Mouse (Mus musculus) hindbrain, embryonic 14.5 days (tissue): Measurements from ENCODE around the gene Rfwd3. TPM values are rescaled to one million over a fixed set of nuclear protein-coding genes. Genes with fewer than 3 reads are reported as not detected.
A peak's percentile ranks its signal among the peaks of the same experiment; 100 is the strongest.
"Not testable (repeated sequence)": the region's sequence is repeated elsewhere in the genome, so short reads cannot be mapped to it uniquely, and the experiment has no call there.

Source experiments
- ATAC-seq: fragments of 200-750 bp; cut with Nextera tagmentation; 2 replicates; pipeline ENCODE4 v1.8.0; 2017; ENCODE audit warnings: moderate number of reproducible peaks, mild to moderate bottlenecking, moderate TSS enrichment, moderate library complexity; ENCODE audit not compliant: low FRiP score
- DNase-seq: peaks from one replicate; pipeline ENCODE4 v3.0.0-alpha.2; 2015; ENCODE audit warnings: low spot score
- H3K27ac ChIP-seq: fragments of 300-500 bp; sonication (generic); 2 replicates; pipeline ENCODE4 v1.5.1; 2014; ENCODE audit warnings: mild to moderate bottlenecking, moderate library complexity
- H3K27me3 ChIP-seq: fragments of 300-500 bp; sonication (generic); 2 replicates; pipeline ENCODE4 v1.6.1; 2014; ENCODE audit warnings: mild to moderate bottlenecking, low read length, mixed read lengths; ENCODE audit not compliant: control insufficient read depth, insufficient read depth
- H3K36me3 ChIP-seq: fragments of 300-500 bp; sonication (generic); replicated peaks from 2 replicates; pipeline ENCODE4 v1.6.1; 2014; ENCODE audit not compliant: control insufficient read depth, insufficient read depth
- H3K4me1 ChIP-seq: fragments of 300-500 bp; sonication (generic); replicated peaks from 2 replicates; pipeline ENCODE4 v1.6.1; 2014; ENCODE audit warnings: antibody characterized with exemption, low read length, mixed read lengths; ENCODE audit not compliant: control insufficient read depth, insufficient read depth
- H3K4me2 ChIP-seq: fragments of 300-500 bp; sonication (generic); replicated peaks from 2 replicates; pipeline ENCODE4 v1.6.1; 2014; ENCODE audit warnings: mild to moderate bottlenecking, moderate library complexity
- H3K4me3 ChIP-seq: fragments of 300-500 bp; sonication (generic); replicated peaks from 2 replicates; pipeline ENCODE4 v1.5.1; 2014; ENCODE audit warnings: mild to moderate bottlenecking, low read length
- H3K9ac ChIP-seq: fragments of 300-500 bp; sonication (generic); 2 replicates; pipeline ENCODE4 v1.6.1; 2014
- H3K9me3 ChIP-seq: fragments of 300-500 bp; sonication (generic); 2 replicates; pipeline ENCODE4 v1.6.1; 2016; ENCODE audit warnings: low read length; ENCODE audit not compliant: control insufficient read depth
- WGBS: fragments of 180-500 bp; shearing (Covaris S2); extraction: QIAGEN DNeasy Blood & Tissue Kit; methylation state at CpG from one replicate; pipeline ENCODE4 v1.1.7; 2014; 5-methylcytosine and 5-hydroxymethylcytosine counted together
- polyA plus RNA-seq: library from polyadenylated mRNA; unstranded; fragments of >200 nt; fragmentation: Nextera tagmentation; extraction: Ambion mirVana; gene quantifications from 2 replicates; pipeline ENCODE4 v1.2.1, GENCODE M21; 2014

Gene Rfwd3
- polyA plus RNA-seq, 1 experiment from 2014 or later, result 24.9 TPM

DNA sequence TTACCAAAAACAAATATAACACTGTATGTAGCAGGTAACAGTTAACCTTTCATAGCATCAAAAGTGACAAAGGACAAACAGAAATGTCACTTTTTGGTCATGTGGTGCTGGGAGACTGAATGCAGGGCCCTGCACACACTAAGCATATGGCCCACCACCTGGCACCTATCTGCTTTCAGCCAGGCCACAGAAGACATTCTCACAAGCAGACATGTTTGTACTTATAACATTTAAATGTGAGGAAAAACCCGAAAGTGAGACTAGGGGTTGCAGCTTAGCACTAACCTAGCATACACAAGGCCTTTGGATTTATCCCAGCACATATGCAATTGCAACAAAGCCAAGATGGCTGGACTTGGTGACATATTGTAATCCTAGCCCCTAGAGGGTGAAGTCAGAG lies 2.0 kb downstream of the Rfwd3 start:
- H3K4me1 ChIP-seq, result peaks cover 5% of the 10 kb centered on the region; the same call in 1 of the 2 replicates
- H3K36me3 ChIP-seq, result peaks cover 36% of the 10 kb centered on the region
- no peaks in the 10 kb centered on the region for H3K9me3 ChIP-seq
- WGBS, result 88% methylated on average over 1 of the region's 1 CpGs
- H3K4me2 ChIP-seq, result no peak overlapping the region
- H3K27me3 ChIP-seq, result no peaks in the 10 kb centered on the region
- ATAC-seq (no peak), DNase-seq (no peak)
- H3K4me3 ChIP-seq, result no peak overlapping the region
- peak overlapping the region; percentile 10; the same call in 1 of the 2 replicates for H3K9ac ChIP-seq
- H3K27ac ChIP-seq, result no peak overlapping the region

DNA sequence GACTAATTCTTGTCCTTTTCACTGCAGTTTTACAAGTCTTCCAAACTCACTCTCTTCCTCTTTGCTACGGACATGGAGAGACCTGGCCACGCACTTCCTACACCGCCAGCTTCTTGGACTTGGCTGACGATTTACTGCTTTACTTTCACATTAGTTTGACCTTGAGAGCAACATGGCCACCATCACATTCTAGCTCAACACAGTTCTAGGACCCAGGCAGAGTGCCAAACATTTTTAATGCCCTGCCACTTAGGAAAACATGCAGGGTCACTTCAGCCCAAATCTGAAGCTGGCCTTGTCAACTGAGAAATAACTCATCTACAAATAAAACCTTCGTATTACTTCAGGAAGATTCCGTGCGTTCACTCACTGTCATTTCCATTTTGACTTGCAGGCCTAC lies 8.3 kb downstream of the Rfwd3 start:
- WGBS, result 96% methylated on average over 7 of the region's 7 CpGs
- H3K9ac ChIP-seq, result no peak overlapping the region

DNA sequence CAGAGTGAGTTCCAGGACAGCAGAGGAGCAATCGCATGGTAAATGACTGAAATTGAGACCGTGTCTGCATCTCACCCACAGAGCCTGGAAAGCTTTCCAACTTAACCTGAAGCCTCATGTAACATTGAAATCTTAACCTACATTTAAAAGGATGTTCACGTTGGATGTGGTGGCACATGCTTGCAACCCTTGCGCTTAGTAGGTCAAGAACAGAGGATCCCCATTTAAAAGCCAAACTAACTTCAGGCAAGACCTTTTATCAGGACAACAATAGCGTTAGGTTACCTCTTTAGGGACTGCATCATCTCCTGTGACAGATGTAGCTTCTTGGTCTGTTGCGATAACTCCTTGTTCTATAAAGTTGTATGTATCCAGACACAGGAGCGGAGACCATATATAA lies 9.4 kb downstream of the Rfwd3 start:
- DNase-seq (no peak), ATAC-seq (no peak)
- H3K27ac ChIP-seq, result no peak overlapping the region
- no peaks in the 10 kb centered on the region for H3K4me1 ChIP-seq
- no peak overlapping the region for H3K9ac ChIP-seq
- H3K4me3 ChIP-seq, result no peak overlapping the region
- H3K9me3 ChIP-seq, result no peaks in the 10 kb centered on the region
- H3K4me2 ChIP-seq, result no peak overlapping the region
- WGBS, result 95% methylated on average over 7 of the region's 7 CpGs
- H3K36me3 ChIP-seq, result peaks cover 96% of the 10 kb centered on the region
- H3K27me3 ChIP-seq, result no peaks in the 10 kb centered on the region

More for the DNA sequence above, 8.3 kb downstream of the Rfwd3 start:
- Histone ChIP-seq H3K9me3 (no peaks in the 10 kb centered on the region), H3K4me2 (no peak overlapping the region), H3K27me3 (no peaks in the 10 kb centered on the region), H3K4me3 (no peak overlapping the region), H3K36me3 (peaks cover 93% of the 10 kb centered on the region), H3K4me1 (no peaks in the 10 kb centered on the region), H3K27ac (no peak overlapping the region)
- no peak for ATAC-seq
- DNase-seq, result no peak

DNA sequence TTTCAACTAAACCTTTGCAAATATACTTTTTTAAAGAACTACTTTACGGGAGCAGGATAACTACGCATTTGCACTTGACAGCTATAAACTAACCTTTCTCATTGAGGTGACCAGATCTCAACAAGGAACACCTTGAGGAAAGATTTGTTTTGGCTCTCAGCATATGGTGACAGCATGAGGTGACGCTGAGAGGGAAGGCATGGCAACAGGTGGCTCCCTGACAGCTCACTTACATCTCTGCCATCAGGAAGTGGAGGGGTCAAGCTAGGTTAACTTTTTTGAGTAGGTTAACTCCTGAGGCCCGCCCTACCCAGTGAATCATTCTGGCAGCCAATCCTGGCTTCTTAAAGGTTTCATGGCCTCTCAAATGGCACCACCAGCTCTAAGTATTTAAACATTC lies 14.4 kb downstream of the Rfwd3 start:
- Histone ChIP-seq H3K4me1 (no peaks in the 10 kb centered on the region), H3K27ac (no peak overlapping the region), H3K4me3 (no peak overlapping the region), H3K9me3 (no peaks in the 10 kb centered on the region), H3K36me3 (peaks cover 92% of the 10 kb centered on the region), H3K27me3 (no peaks in the 10 kb centered on the region), H3K9ac (no peak overlapping the region), H3K4me2 (no peak overlapping the region)
- ATAC-seq (no peak), DNase-seq (no peak)
- 97% methylated on average over 4 of the region's 4 CpGs for WGBS

DNA sequence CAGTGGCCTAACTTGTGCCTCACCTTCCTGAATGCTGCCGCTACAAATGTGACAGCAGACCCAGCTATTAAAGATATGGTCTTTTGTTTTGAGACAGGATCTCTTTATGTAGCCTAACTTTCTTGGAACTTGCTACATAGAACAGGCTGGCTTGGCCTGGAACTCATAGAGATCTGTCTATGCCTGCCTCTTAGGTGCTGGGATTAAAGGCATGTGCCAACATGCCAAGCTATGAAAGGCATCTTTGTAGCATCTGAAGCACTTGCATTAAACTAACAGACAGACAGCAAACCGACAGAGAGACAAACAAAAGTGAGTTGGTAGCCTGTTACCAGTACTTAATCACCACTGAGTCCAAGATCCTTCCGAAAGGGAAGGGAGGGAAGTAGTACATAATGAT lies 17.9 kb downstream of the Rfwd3 start:
- Histone ChIP-seq H3K27ac (no peak overlapping the region), H3K4me2 (no peak overlapping the region), H3K9me3 (no peaks in the 10 kb centered on the region), H3K4me1 (no peaks in the 10 kb centered on the region), H3K4me3 (no peak overlapping the region), H3K27me3 (no peaks in the 10 kb centered on the region), H3K9ac (no peak overlapping the region), H3K36me3 (peaks cover 90% of the 10 kb centered on the region)
- no peak for ATAC-seq
- WGBS, result 96% methylated on average over 3 of the region's 3 CpGs
- no peak for DNase-seq

DNA sequence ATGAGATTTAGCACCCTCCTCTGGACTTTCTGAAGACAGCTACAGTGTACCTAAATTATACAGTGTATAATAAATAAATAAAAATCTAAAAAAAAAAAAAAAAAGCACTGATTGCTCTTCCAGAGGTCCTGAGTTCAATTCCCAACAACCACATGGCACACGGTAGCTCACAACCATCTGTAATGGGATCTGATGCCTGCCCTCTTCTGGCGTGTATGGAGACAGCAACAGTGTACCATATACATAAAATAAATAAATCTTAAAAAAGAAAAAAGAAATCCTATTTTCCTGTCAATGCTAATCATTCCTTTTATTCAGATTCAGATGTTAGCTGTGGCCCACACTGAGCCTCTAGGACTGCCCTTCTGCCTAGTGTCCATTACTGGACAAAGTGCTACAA lies 31.7 kb downstream of the Rfwd3 start:
- Histone ChIP-seq H3K9me3 (no peaks in the 10 kb centered on the region), H3K27ac (no peak overlapping the region), H3K4me1 (no peaks in the 10 kb centered on the region), H3K27me3 (no peaks in the 10 kb centered on the region), H3K4me3 (no peak overlapping the region), H3K9ac (no peak overlapping the region), H3K36me3 (peaks cover 7% of the 10 kb centered on the region), H3K4me2 (no peak overlapping the region)
- no peak for DNase-seq
- no peak for ATAC-seq
- WGBS, result 76% methylated on average over 2 of the region's 2 CpGs

DNA sequence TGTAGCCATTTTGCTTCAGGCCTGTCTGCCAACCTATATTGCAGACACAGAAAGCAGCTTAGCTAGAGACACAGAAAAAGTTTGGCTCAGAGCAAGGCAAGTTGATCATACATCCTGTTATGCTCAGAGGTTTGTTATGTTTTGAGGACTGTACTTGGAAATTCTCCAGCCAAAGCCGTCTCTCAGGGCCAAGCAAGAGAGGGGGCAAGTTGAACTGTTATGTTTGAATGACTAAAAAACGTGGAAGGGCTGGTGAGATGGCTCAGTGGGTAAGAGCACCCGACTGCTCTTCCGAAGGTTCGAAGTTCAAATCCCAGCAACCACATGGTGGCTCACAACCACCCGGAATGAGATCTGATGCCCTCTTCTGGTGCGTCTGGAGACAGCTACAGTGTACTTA lies 33.9 kb downstream of the Rfwd3 start:
- not testable (repeated sequence) for H3K36me3 ChIP-seq, ATAC-seq, H3K4me3 ChIP-seq, H3K4me2 ChIP-seq, H3K9ac ChIP-seq, H3K27me3 ChIP-seq, DNase-seq, H3K9me3 ChIP-seq, H3K27ac ChIP-seq, H3K4me1 ChIP-seq
- 74% methylated on average over 7 of the region's 7 CpGs for WGBS

DNA sequence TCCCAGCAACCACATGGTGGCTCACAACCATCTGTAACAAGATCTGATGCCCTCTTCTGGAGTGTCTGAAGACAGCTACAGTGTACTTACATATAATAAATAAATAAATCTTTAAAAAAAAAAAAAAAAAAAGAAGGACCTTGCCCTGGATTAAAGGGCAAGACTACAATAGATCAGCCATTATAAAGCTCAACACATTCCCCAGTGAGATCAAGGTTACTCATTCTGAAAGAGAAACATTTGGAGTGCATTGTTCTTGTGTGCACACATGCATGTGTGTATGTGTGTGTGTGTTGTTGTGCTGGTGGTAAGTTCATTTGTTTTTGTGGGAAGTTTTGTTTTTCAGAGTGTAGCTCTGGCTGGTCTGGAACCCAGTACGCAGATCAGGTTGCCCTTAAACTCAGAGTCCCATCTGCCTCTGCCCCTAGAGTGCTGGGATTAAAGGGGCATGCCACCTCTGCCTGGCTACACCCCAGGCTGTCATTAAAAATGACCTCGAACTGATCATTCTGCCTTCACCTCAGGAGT lies 35.3 kb downstream of the Rfwd3 start:
- H3K4me2 ChIP-seq, result no peak overlapping the region
- no peaks in the 10 kb centered on the region for H3K36me3 ChIP-seq
- H3K4me1 ChIP-seq, result no peaks in the 10 kb centered on the region
- no peak for DNase-seq
- no peak for ATAC-seq
- WGBS, result 85% methylated on average over 2 of the region's 2 CpGs
- H3K9ac ChIP-seq, result no peak overlapping the region
- H3K27me3 ChIP-seq, result no peaks in the 10 kb centered on the region
- no peak overlapping the region for H3K27ac ChIP-seq
- H3K4me3 ChIP-seq, result no peak overlapping the region
- no peaks in the 10 kb centered on the region for H3K9me3 ChIP-seq

DNA sequence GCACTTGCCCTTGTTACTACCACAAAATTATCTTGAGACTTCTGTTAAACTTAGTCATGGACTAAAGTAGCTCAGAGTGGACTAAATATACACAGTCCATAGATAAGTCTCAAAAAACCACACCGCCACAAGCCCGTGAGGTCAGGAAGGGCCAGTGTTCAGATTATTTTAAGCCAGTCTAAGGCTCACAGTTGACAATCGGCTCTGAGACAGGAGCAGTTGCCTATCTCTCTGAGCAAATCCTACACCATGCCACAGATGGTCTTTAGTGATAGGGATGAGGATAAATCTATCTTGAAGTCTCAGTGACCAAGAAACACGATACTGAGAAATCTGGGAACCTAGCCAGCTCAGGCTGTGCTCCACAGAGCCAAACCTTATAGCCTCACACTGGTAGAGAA lies 38.0 kb downstream of the Rfwd3 start:
- ATAC-seq, result no peak
- H3K4me2 ChIP-seq, result no peak overlapping the region
- H3K27ac ChIP-seq, result no peak overlapping the region
- H3K4me1 ChIP-seq, result peaks cover 9% of the 10 kb centered on the region
- H3K27me3 ChIP-seq, result no peaks in the 10 kb centered on the region
- no peaks in the 10 kb centered on the region for H3K9me3 ChIP-seq
- H3K36me3 ChIP-seq, result no peaks in the 10 kb centered on the region
- DNase-seq, result no peak
- WGBS, result 86% methylated on average over 4 of the region's 4 CpGs
- no peak overlapping the region for H3K4me3 ChIP-seq
- H3K9ac ChIP-seq, result no peak overlapping the region

DNA sequence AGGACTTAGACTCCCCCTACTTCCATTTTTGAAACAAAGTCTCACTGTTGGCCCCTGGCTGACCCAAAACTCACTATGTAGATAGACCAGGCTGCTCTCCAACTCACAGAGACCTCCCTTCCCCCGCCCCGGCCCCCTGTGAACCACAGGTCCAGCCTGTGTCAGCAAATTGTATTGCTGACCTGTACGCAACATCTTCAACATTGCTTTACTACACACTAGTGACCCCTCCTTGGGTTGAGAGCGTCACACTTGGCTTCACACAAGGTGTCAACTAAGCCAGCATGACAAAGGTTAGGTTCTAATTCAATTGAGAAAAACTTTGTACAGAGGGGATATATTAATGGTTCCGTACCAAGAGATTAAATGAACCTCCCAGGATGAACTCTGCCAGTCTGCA lies 39.8 kb downstream of the Rfwd3 start:
- Histone ChIP-seq H3K4me3 (no peak overlapping the region), H3K9me3 (no peaks in the 10 kb centered on the region), H3K27ac (no peak overlapping the region), H3K27me3 (no peaks in the 10 kb centered on the region), H3K9ac (no peak overlapping the region), H3K4me2 (no peak overlapping the region), H3K36me3 (no peaks in the 10 kb centered on the region), H3K4me1 (peaks cover 13% of the 10 kb centered on the region)
- WGBS, result 94% methylated on average over 5 of the region's 5 CpGs
- ATAC-seq, result no peak
- DNase-seq, result no peak
